Mouse (Mus musculus) cerebellum, adult 8-10 months (tissue): ENCODE results near the gene Gng8.

Experiments
- DNase-seq: peaks from one replicate; pipeline ENCODE4 v3.0.0; 2022

Gene Gng8

DNA sequence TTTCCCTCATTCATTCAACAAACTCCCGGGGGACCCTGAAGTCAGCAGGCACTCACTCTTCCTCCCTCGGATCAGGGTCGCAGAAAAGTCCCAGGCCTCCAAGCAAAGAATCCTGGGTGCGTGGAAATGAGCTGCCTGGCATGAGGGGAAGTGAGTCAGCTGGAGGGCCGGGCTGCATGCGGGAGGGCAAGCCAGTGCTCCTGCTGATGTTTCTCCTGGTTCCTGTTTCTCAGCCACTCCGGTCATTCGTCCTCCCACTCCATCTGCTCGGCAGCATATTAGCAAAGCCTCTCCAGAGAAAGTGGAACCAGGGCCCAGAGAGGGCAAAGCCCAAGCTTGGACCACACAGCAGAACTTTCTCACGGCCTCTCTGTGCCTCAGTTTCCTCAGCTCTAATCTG lies 18.3 kb downstream of the Gng8 start:
- no peak for DNase-seq

DNA sequence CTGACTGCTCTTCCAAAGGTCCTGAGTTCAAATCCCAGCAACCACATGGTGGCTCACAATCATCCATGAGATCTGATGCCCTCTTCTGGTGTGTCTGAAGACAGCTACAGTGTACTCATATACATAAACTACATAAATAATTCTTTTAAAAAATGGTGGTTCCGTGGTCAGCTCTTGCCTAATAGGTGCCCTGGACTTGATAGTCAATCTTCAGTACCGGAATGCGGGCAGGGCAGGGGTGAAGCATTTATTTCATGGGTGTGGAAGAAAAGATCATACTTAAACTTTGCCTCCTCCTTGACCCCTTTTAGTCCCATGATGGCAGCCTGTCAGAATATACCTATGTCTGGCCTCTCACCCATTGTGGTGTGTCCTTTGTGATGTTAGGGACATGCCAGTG lies 20.3 kb downstream of the Gng8 start:
- DNase-seq: no peak

DNA sequence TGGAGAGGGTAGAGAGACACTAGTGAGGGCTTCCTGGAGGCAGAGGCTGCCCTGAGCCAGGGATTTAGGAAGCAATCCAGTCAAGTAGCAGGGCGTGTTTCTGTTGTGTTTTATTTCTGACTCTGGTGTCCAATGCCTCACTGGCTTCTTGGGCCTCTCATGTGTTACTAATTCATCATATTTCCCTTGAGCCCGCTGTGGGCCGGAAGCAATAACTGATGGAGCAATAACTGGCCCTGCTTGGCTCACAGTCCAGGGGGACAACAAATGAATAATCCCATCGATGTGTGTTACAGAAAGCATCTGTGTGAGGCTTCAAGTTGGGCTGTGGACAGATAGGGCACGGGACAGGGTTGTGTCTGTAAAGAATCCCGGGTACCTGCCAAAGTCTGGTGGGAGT lies 20.8 kb downstream of the Gng8 start:
- no peak for DNase-seq

DNA sequence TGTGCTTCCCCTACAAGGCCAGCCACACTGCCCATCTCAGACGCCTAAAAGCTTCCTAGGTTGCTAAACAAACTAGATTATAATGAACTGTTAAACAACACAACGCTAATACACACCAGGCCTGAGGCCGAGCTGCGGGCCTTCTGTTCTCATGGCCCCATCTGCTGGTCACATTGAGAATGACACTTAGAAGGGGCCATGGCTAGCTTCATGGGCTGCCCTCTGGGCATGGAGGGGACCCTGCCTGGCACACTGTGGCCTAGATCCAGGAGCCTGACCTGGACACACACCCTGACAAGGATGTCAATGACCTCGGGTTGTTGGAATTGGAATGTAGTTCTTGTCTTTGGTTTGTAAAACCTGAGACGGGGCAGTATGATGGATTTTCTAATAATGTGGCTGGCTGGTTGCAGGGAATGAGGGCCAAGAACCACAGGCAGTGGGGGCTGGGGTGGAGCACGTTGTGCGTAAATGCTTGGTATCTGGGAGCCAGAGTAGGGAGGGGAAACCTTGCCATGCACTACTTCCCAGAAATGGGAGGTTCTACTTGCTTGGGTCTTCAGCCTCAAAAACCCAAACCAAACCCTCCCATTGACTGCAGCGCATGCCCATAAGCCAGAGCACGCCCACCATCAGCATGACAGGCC lies 22.3 kb downstream of the Gng8 start:
- peak; percentile 80 for DNase-seq

DNA sequence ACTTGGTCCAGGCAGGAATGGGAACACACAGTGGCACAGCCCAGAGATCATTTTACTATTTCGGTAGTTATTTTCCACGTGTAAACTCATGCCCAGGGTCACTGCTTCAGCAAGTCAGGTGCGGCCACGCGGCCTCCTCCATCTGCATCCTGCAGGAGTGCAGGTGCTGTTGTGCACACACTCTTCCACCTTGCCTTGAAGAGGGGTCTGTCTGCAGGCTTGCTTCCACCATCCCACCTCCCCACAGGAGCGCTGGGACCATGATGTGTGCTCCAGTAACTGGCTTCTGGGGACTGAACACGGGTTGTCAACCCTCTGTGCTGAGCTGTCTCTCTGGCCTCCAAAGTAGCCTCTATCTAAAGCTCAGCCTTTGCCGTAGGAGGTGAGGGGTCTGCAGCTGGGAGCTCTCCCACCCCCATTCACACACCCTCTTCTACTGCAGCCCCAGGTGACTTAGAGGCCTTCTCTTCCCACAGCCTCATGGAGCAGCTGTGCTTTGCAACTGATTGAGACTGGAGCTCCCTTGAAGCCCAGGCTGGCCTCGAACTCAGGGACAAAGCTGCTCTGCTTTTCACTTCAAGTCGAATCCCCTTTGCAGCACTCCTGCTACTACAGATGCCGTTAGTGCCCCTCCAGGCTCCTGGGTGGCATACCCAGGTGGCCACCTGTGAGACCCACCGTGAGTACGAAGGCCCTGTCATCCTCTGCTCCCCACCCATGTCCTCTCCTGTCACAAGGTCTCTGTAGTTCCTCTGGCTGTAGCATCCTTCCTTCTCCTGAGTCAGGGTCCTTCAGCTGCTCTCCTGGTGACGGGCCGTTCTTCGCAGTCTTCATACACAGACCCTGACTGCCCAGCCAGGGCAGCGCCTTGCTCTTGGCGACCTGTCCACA lies 23.1 kb downstream of the Gng8 start:
- no peak for DNase-seq

DNA sequence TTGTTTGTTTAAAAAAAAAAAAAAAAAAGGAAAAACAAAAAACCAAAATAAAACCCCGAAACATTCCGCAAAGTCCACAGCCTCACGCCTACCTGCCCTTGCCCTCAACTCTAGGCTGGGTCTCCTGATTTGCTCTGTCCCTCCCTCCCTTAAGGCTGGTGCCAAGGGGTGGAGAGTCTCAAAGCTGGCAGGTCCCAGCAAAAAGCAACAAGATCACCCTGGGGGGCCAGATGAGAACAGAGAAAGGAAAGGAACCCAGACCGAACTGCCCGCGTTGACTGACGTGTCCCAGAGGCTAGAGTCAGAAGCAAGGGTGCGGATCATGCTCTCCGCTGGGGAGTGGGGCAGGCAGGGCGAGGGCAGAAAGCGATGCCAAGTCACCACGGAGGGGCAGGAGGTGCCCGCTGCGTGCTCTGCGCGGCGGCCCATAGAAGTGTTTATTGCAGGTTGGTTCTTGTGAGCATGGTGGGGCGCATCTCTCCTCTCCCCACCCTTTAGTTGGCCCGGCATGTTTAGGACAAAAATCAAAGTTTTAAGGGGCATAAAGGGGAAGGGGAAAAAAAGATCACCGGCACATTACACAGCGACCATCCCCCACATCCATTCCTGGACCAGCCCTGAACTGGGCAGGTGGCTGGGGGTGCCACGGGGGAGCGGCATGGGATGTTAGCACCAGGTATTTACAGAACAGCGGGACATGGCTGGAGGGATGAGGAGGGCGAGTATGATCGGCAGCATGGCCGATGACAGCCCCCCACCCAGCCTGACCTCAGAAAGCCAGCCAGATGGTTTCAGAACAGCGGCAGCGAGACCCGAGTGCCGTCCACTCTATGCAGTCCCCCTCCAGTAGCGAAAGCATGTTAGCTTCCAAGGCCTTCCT lies 24.1 kb downstream of the Gng8 start:
- DNase-seq: no peak

DNA sequence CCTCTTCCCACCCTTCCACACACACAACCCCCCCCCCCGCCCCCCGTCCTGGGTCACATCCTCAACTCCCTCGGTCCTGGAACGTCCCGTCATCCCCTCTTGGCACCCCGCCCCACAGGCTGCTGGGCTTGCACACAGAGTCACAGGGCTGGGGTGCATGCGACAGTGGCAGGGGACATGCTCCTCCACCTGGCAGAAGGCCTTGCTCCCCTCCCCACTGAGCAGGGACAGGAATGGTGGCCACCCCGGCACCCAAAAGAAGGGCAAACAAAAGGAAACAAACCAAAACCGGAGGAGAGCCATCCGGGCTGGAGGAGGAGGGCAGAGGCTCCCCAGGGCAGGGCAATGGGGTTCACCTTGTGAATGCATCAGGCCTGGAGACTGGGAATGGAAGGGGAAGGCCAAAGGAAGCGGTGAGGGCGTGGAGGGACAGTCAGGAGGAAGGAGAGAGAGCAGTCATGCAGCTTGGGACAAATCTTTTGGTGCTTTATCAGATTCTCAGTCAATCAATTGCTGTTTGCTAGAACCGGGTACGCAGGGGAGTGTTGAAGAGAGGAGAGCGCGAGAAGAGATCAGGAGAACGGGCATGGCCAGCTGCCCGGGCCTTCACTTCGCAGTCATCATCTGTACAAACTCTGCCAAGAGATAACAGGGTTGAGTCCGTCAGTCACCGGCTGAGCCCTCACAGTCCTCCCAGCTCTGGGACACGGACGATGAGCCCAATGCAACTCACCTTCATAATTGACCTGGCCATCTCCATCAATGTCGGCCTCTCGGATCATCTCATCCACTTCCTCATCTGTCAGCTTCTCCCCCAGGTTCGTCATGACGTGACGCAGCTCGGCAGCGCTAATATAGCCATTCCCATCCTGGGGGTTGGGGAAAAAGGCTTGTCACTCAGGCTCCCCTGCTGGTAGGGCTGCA lies 25.0 kb downstream of the Gng8 start:
- peak; percentile 54 for DNase-seq

DNA sequence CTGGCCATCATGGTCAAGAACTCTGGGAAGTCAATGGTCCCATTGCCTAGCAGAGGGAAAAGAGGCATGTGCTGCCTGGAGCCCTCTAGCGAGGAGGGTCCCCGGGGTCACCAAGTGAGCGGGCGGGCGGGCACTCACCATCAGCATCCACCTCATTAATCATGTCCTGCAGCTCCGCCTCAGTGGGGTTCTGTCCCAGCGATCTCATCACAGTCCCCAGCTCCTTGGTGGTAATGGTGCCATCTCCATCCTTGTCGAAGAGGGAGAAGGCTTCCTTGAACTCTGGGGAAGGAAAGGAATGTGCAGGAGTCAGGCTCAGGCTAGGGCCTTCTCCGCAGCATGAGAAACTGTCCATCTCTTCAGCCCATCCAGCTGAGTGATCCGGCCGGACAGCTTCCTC lies 25.9 kb downstream of the Gng8 start:
- DNase-seq: no peak

DNA sequence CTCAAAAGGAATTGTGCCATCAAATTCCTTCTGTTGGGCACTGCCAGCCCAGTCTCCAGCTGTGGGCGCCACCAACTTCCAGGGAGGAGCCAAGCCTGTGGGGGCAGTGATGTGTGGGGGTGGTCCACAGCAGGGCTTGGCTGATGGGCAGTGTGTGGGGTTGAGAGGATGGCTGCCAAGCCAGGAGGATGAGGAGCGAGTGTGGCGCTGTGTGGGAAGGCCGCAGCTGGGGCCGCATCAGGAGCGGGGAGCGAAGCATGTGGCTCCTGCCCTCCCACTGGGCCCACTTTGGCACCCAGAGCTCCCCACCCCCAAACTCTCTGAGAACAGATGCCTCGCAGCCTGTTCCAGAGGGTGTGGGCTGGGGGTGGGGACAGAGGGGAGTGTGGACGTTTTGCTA lies 26.4 kb downstream of the Gng8 start:
- DNase-seq: peak; percentile 42

DNA sequence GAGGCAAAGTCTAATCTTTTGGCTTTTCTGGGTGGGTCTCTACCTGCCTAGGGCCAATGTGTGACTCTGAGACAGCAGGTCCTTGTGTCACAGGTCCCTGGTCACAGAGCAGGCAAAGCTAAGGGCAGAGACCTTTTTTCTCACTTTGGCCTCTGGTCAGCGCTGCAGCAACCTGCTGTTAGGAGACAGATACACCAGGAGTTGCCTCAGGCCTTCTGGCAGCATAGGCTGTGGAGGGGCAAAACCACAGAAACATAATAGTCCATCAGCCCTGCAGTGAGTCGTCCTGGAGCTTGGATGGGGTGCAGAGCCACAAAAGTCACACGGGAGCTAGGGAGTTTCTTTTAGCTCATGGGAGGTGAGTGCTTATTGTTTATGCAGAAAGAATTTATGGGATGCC lies 27.1 kb downstream of the Gng8 start:
- DNase-seq: peak; percentile 44

DNA sequence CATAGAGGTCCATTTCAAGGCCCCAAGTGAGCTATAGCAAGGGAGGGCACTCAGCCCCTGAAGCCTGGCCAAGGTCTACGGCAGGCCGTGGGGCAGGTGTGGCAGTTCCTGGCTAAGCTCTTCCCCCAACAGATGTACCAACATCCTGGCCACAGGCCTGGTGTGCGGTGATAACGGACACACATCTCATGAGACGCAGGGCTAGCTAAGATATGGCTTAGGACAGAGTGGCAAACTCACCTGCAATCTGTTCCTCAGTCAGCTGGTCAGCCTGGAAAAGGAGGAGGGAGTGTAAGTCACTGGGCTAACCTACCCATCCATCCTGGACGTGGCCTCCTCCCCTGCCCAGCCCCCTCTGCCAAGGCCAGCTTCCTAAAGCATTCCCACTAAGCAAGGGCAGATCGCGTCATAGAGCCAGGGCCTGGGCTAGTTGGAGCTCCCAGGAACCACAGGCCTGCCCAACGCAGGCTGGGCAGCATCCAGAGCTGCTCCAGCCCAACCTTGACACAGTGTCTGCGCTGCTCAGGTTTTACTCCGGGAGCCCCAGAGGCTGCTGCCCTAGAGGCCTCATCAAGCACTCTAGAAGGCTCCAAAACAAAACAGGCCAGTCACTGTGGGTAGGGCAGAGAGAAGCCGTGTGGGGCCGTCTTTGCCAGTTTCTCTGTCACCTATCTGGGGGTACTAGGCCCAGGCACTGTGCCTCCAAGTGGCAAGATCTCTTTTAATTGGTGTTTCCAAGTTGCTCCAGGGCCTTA lies 28.0 kb downstream of the Gng8 start:
- peak; percentile 47 for DNase-seq

DNA sequence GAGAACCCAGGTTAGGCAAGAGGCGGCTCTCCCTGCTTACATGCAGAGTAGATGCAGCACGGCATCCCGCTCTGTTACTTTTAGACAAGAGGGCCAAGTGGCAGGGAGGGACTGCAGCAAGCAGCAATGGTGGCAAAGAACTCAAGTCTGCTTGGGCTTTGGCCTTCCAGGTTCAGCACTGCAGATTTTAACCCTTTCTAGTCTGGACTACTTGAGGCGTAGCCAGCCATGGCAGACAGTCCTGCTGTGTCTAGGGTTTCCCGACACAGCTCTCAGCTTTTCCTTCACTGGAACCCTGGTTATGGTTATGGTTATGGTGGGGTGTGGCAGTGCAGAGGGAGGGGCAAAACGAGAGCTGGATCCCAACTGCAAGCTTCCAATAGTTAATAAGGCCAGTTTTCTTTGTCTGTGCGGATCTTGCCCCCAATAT lies 28.6 kb downstream of the Gng8 start:
- DNase-seq: no peak

DNA sequence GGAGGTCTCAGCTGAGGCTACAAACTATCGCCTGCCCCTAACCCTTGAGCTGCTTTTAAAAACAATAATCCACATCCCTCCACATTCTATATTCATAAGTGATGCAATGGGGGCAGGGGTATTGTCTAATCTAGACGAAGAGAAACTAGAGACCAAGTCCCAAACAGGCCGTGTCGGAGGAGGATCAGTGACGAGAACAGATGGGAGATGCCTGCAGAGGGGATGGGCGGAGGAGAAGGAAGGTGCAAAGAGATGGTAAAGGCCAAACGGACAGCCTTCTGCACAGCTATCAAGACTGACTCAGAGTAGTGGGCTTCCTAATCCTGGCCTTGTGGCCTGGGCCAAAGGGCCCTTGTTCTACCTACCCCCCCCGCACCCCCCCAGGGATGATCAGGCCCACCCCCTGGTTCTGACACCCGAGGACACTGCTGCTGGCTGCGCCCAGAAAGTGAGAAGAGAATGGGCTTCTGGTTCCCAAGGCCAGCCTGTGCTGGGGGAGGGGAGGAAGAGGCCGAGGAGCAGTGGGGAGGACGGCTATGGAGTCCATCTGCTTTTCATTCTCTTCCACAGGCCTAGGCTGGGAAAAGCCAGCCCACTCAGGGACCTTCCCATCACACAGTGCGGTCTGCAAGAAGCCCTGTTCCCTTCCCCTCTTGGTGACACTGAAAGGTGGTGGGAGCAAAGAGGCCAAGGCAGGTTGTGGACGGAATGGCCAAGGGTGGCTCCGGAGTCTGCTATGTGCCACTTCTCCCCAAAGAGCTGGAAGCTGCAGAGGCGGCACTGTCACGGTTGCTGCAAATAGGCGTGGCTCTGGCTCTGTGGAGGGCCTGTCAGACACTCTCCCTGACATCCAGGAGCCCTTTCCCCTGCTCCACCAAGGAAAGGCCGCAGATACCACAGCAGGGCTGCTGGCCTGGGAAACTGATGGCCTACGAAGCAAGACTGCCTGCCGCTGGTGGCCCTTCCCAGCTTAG lies 29.5 kb downstream of the Gng8 start:
- DNase-seq: peak; percentile 50

DNA sequence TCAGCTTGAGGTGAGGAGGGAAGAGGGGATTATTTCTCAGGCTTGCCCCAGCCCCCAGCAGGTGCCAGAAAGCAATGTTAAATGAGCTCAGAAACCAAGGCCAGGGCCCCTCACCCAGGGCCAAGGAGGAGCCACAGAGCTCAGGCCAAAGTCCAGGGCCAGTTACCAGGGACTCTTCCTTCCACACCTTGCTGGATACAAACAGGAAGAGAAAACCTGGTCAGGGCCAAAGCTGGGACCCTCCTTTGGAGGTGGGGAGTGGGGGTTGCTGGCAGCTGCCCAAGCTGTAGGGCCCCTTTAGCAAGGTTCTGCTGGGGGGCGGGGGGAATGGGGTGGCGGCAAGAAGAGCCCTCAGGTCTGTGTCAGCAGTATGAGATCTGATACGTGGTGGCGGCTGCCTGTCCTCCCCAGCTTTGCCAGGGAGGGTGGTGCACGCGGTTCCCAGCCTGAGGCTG lies 30.3 kb downstream of the Gng8 start:
- DNase-seq: peak; percentile 57

DNA sequence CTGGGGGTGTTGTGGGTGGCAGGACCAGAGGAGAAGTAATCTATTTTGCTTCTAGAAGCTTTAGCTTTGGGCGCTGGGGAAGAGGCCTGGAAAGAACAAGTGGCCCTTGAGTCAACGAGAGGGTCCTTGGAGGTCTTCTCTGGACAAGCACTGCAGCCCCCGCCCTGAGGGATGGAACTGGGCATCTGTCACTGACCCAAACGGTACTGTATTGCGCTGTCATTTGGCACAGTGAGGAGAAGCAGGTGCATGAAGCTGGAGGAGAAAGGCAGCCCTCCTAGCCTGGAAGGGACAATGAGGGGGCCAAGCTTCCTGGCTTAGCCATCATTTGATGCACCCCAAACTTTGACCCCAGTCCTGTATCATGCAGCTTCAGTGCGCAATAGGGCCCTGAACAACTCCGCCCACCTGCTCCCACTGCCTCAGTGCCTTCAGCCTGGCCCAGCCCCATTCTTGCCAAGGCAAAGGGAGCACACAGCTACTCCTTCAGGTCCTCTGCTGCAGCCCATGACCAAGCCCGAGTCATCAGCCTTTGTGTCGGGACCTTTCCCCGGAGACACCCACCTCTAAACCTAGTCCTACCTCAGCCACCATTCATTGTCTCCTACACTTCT lies 30.9 kb downstream of the Gng8 start:
- peak; percentile 61 for DNase-seq

DNA sequence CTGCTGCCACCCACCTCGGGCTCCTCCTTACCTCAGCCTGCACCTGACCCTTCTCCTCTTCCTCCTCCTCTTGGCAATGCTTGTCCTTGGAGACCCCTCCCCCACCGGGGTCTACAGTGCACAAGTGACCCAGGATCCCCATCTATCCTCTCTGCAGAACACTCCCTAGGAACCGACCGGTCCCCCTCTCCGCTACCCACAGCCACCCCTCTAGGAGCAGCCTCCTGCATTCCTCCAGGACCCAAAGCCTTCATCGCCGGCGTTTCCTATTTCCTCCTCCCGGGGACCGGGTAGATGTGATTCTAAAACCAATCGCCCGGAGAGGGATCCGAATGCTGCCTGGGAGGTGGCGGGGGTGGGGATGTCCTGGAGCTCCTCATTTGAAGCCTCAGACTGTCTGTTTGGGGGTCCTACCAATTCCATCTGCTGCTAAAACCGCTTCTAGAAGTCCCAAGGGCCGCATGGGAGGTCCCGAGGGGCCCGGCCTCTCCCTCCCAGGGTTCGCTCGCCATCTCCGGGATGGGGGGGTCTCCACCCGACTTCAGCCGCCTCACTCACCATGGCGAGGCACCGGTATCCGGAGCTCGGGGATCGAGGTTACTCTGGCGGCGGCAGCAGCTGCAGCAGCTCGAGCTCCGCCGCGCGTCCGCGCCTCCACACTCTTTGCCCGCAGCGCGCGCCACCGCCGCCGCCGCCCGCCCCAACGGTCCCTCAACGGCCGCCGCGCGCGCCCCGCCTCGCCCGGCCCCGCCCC lies 31.9 kb downstream of the Gng8 start:
- DNase-seq: peak; percentile 69

DNA sequence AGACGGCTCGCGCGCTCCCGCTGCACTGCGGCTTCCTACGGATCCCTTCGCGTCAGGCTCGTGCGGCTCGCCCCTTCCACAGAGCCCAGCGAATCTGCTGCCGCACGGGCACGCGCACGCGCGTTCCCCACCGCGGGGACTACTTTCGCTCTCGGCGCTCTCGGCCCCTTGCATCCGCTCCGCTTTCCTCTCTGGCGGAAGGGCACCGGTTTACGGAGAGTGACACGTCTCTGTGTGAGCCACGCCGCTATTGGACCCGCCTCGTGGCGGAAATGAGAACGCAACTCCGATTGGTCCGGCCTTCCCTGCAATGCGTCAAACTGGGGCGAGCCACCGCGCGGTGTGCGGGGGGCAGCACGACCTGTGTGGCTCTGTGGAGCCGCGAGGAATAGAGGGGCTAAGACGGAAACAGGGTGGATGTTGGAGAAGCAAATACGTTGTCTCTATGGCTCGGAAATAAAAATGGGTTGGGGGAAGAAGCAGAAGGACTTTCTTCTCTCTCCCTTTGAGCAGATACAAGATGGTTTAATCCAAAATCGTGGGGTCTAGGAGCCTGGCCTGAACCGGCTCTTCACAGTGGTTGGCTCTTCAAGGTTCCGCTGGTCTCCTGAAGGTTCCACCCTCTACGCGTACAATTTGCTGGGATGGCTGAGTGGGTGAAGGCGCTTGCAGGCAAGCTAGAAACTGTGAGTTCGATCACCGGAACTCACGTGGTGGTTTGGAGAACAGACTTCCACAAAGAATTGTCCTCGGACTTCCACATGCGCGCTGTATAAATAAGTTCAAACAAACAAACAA lies 32.6 kb downstream of the Gng8 start, which contains the start of gene Calm3:
Calm3 (minus strand) TSS at position 78 of the 798 bp plus-strand sequence.
- peak; percentile 100 for DNase-seq

DNA sequence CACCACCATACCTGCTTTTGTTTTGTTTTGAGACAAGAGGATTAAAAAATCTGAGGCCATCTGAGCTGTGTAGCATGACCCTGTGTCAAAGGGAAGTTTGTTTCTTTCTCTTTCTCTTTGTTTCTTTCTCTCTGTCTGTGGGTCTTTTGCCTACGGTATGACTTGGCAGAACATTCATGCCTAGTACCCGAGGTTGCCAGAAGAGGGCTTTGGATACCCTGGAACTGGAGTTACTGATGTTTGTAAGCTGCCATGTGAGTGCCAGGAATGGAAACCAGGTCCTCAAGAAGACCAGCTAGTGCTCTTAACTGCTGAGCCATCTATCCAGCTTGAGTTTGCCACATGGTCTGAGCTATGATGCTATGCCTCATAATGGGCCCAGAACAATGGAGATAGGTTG lies 36.8 kb downstream of the Gng8 start:
- DNase-seq: no peak
